10 mouse cellular contexts compared by ENCODE assay signal in genomic region chr16:77420136-77420860, GRCm38 (mm10).
DNase-seq lines count a peak whose midpoint lies in the region; ATAC-seq lines count a peak whose summit lies in the region.
"Had no signal": no experiment of that assay in that cellular context is flagged by ENCODE, and none has a peak within 500 bp of the region (broad histone marks: within the 10 kb centered on the region; RNA-seq: fewer than 3 reads in every experiment).

No protein-coding gene starts in this region.

- peak overlapping the region; percentile 73 for H3K9ac ChIP-seq in forebrain, embryonic 16.5 days (replicated peaks; ENCODE audit: low read depth, low read length)
- peak overlapping the region; percentile 88 for H3K9ac ChIP-seq in midbrain, embryonic 12.5 days (replicated peaks)
- H3K9ac ChIP-seq: lung, embryonic 14.5 days; stomach, embryonic 15.5 days had no signal

- no peaks in the 10 kb centered on the region for H3K27me3 ChIP-seq in forebrain, embryonic 16.5 days (replicated peaks; ENCODE audit: control insufficient read depth, insufficient read depth, low read length)
- H3K27me3 ChIP-seq in midbrain, embryonic 12.5 days, result no peaks in the 10 kb centered on the region
- H3K27me3 ChIP-seq: stomach, embryonic 15.5 days had no signal

- WGBS in forebrain, embryonic 16.5 days, result 20% methylated on average over 8 of the region's 8 CpGs
- WGBS in midbrain, embryonic 12.5 days, result 17% methylated on average over 8 of the region's 8 CpGs

- DNase-seq in brain, adult 2 months (ENCODE audit: low read depth, low spot score), result peak; percentile 47
- DNase-seq in embryo, embryonic 9.5 days (ENCODE audit: extremely low spot score), result no peak
- no peak for DNase-seq in heart, adult 8-10 months (ENCODE audit: low spot score)
- no peak for DNase-seq in layer of hippocampus, postnatal 10 days (ENCODE audit: low spot score in 2 of 2)
- DNase-seq: cerebellum, postnatal 25 days; lung, embryonic 14.5 days had no signal

- no peaks in the 10 kb centered on the region for H3K36me3 ChIP-seq in forebrain, embryonic 16.5 days (ENCODE audit: control insufficient read depth, insufficient read depth)
- no peaks in the 10 kb centered on the region for H3K36me3 ChIP-seq in midbrain, embryonic 12.5 days
- H3K36me3 ChIP-seq: stomach, embryonic 15.5 days had no signal

- H3K27ac ChIP-seq in brown adipose tissue, adult 24 weeks (replicated peaks; ENCODE audit: low read depth, low read length), result peak overlapping the region; percentile 80
- peak overlapping the region; percentile 94 for H3K27ac ChIP-seq in forebrain, embryonic 16.5 days (ENCODE audit: low read length)
- peak overlapping the region; percentile 96 for H3K27ac ChIP-seq in midbrain, embryonic 12.5 days (replicated peaks)
- H3K27ac ChIP-seq: stomach, embryonic 15.5 days had no signal

- peak overlapping the region; percentile 72 for H3K4me2 ChIP-seq in forebrain, embryonic 16.5 days (ENCODE audit: low read length)
- H3K4me2 ChIP-seq in midbrain, embryonic 12.5 days (replicated peaks), result peak overlapping the region; percentile 62
- H3K4me2 ChIP-seq: lung, embryonic 14.5 days; stomach, embryonic 15.5 days had no signal

- no peaks in the 10 kb centered on the region for H3K9me3 ChIP-seq in forebrain, embryonic 16.5 days (ENCODE audit: control insufficient read depth, low read length)
- H3K9me3 ChIP-seq in midbrain, embryonic 12.5 days, result no peaks in the 10 kb centered on the region
- H3K9me3 ChIP-seq: stomach, embryonic 15.5 days had no signal

- H3K4me3 ChIP-seq in brown adipose tissue, adult 24 weeks (ENCODE audit: insufficient read depth, low read depth, low read length), result peak overlapping the region; percentile 15
- peak overlapping the region; percentile 50 for H3K4me3 ChIP-seq in forebrain, embryonic 16.5 days (replicated peaks; ENCODE audit: low read length)
- peak overlapping the region; percentile 50 for H3K4me3 ChIP-seq in midbrain, embryonic 12.5 days
- H3K4me3 ChIP-seq: stomach, embryonic 15.5 days had no signal

- peaks cover 3% of the 10 kb centered on the region; the same call in 1 of the 2 replicates for H3K4me1 ChIP-seq in brown adipose tissue, adult 24 weeks (ENCODE audit: control insufficient read depth, insufficient read depth, insufficient read length, low read length)
- H3K4me1 ChIP-seq in forebrain, embryonic 16.5 days (replicated peaks; ENCODE audit: control insufficient read depth, insufficient read depth, low read length), result peaks cover 9% of the 10 kb centered on the region
- peaks cover 23% of the 10 kb centered on the region for H3K4me1 ChIP-seq in midbrain, embryonic 12.5 days

- ATAC-seq in forebrain, embryonic 16.5 days, result no peak
- ATAC-seq in midbrain, embryonic 12.5 days (ENCODE audit: low FRiP score, low read depth), result no peak
